Mouse (Mus musculus) adrenal gland (tissue): ENCODE results near the gene Zmynd19.

Experiments used
- intact Hi-C: fragments of 180-260 bp; cut with DNase I; formaldehyde crosslinking; loops from one replicate; pipeline ENCODE4 v1.15.1; 2025
- long read RNA-seq, 2 experiments: library from polyadenylated mRNA; unstranded; transcript quantifications; one replicate each; pipeline ENCODE4 v2.0.0; 2020; ENCODE audit warnings: borderline replicate concordance in 1 of 2; ENCODE audit not compliant: insufficient replicate concordance in 1 of 2

Gene Zmynd19
- long read RNA-seq, experiment 1 = 0 reads
- long read RNA-seq, experiment 2, partial matches to known transcripts = 0 of 1 reads
- long read RNA-seq, experiment 2, other reads (novel, unspliced or antisense) = 0 of 1 reads

GRCm38 (mm10) chr2:24949421-24950188 is at the start of gene Zmynd19:
Gene Zmynd19 (plus strand): TSS chr2:24949792.
- intact Hi-C loops = no loop called here

- intact Hi-C loops = no loop called here
Measured at GRCm38 (mm10) chr2:24901055-24901454, 48.5 kb upstream of the Zmynd19 start.

GRCm38 (mm10) chr2:24902999-24903398 is 46.6 kb upstream of the Zmynd19 start:
- intact Hi-C loops = no loop called here

- intact Hi-C loops = no loop called here
Measured at GRCm38 (mm10) chr2:24904823-24905652, 44.6 kb upstream of the Zmynd19 start.

GRCm38 (mm10) chr2:24905653-24906155 is 43.9 kb upstream of the Zmynd19 start:
- intact Hi-C loops = no loop called here

- intact Hi-C loops = no loop called here
Measured at GRCm38 (mm10) chr2:24910481-24910880, 39.1 kb upstream of the Zmynd19 start.

- intact Hi-C loops = no loop called here
Measured at GRCm38 (mm10) chr2:24912189-24912588, 37.4 kb upstream of the Zmynd19 start.

- intact Hi-C loops = no loop called here
Measured at GRCm38 (mm10) chr2:24912589-24912988, 37.0 kb upstream of the Zmynd19 start.

GRCm38 (mm10) chr2:24914762-24915161 is 34.8 kb upstream of the Zmynd19 start:
- intact Hi-C loops = no loop called here

- intact Hi-C loops = no loop called here
Measured at GRCm38 (mm10) chr2:24918930-24919838, 30.4 kb upstream of the Zmynd19 start, which contains the start of gene Ehmt1. Gene Ehmt1 (minus strand): TSS chr2:24919614.

GRCm38 (mm10) chr2:24919839-24920175 is 29.8 kb upstream of the Zmynd19 start:
- intact Hi-C loops = no loop called here

- intact Hi-C loops = no loop called here
Measured at GRCm38 (mm10) chr2:24923561-24923960, 26.0 kb upstream of the Zmynd19 start.

GRCm38 (mm10) chr2:24925284-24925683 is 24.3 kb upstream of the Zmynd19 start:
- intact Hi-C loops = no loop called here

GRCm38 (mm10) chr2:24926345-24926964 is 23.1 kb upstream of the Zmynd19 start:
- intact Hi-C loops = no loop called here

- intact Hi-C loops = no loop called here
Measured at GRCm38 (mm10) chr2:24926965-24927358, 22.6 kb upstream of the Zmynd19 start.

- intact Hi-C loops = no loop called here
Measured at GRCm38 (mm10) chr2:24927810-24928479, 21.6 kb upstream of the Zmynd19 start.

- intact Hi-C loops = no loop called here
Measured at GRCm38 (mm10) chr2:24929119-24929518, 20.5 kb upstream of the Zmynd19 start.

GRCm38 (mm10) chr2:24929593-24929992 is 20.0 kb upstream of the Zmynd19 start:
- intact Hi-C loops = no loop called here

- intact Hi-C loops = no loop called here
Measured at GRCm38 (mm10) chr2:24934441-24934963, 15.1 kb upstream of the Zmynd19 start.
